Mouse (Mus musculus) limb, embryonic 10.5 days (tissue): ENCODE results near the gene Pqlc2. TPM values are rescaled to one million over a fixed set of nuclear protein-coding genes. Genes with fewer than 3 reads are reported as not detected.

Source experiments
- DNase-seq: peaks from one replicate; pipeline ENCODE4 v3.0.0-alpha.2; 2017; ENCODE audit warnings: low spot score
- H3K27ac ChIP-seq: fragments of 300-500 bp; sonication (generic); 2 replicates; pipeline ENCODE4 v1.5.1; 2016; ENCODE audit warnings: mild to moderate bottlenecking
- H3K27me3 ChIP-seq: fragments of 300-500 bp; sonication (generic); 2 replicates; pipeline ENCODE4 v1.6.1; 2016; ENCODE audit warnings: low read depth, mild to moderate bottlenecking; ENCODE audit not compliant: poor library complexity, severe bottlenecking
- H3K36me3 ChIP-seq: fragments of 300-500 bp; sonication (generic); 2 replicates; pipeline ENCODE4 v1.6.1; 2016; ENCODE audit warnings: mild to moderate bottlenecking, moderate library complexity
- H3K4me1 ChIP-seq: fragments of 300-500 bp; sonication (generic); 2 replicates; pipeline ENCODE4 v1.6.1; 2016
- H3K4me3 ChIP-seq: fragments of 300-500 bp; sonication (generic); 2 replicates; pipeline ENCODE4 v1.5.1; 2016; ENCODE audit warnings: mild to moderate bottlenecking, moderate library complexity
- H3K9me3 ChIP-seq: fragments of 300-500 bp; sonication (generic); replicated peaks from 2 replicates; pipeline ENCODE4 v1.6.1; 2016; ENCODE audit warnings: mild to moderate bottlenecking
- WGBS: fragments of 180-500 bp; shearing (Covaris S2); methylation state at CpG from one replicate; pipeline ENCODE4 v1.1.7; 2016; 5-methylcytosine and 5-hydroxymethylcytosine counted together
- microRNA-seq: library from miRNA; unstranded; fragments of <30 nt; microRNA quantifications from one replicate; pipeline ENCODE4, GENCODE M21; 2017
- polyA plus RNA-seq: library from polyadenylated mRNA; unstranded; fragments of >200 nt; fragmentation: Nextera tagmentation; extraction: Ambion mirVana; gene quantifications from 2 replicates; pipeline ENCODE4 v1.2.1, GENCODE M21; 2016

Pqlc2 gene
- polyA plus RNA-seq, 1 experiment from 2014 or later: 19.7 TPM

DNA sequence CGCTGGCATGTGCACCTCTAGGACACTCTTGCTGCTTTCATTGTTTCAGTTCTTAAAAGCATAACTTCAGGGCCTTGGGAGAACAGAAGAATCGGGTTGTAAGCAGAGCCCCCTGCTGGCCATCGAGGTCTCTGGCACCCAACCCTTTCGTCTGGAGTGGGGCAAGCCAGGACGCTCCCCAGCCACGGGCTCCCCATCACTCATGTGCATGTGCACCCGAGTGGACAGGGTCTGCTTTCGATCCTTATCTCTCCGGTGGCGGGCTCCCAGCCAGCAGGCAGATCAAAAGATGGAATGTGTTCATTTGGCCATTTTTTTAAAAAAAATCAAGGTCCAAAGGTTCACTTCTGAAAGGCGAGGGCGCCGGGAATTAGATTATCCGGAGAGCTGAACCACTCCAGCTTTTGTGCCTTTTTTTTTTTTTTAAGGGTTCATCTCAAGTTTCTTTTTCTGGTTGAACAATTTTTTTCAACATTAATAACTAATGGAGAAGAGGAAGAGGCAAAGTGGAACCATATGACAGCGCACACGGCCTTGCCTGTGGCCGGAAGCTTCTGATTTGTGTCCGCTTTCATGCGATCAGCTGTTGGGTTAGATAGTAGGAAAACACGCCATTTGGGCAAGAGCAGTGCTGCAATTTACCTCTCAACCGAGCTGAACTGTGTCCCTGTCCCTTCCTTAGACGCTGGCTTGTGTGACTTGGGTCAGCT, 58.3 kb downstream of the Pqlc2 start:
- no peaks in the 10 kb centered on the region for H3K27me3 ChIP-seq
- H3K36me3 ChIP-seq: peaks cover 20% of the 10 kb centered on the region
- peak overlapping the region; percentile 87 for H3K27ac ChIP-seq
- H3K4me3 ChIP-seq: no peak overlapping the region
- WGBS: 35% methylated on average over 22 of the region's 22 CpGs
- H3K9me3 ChIP-seq: no peaks in the 10 kb centered on the region
- peaks cover 96% of the 10 kb centered on the region for H3K4me1 ChIP-seq
- peak; percentile 89 for DNase-seq

DNA sequence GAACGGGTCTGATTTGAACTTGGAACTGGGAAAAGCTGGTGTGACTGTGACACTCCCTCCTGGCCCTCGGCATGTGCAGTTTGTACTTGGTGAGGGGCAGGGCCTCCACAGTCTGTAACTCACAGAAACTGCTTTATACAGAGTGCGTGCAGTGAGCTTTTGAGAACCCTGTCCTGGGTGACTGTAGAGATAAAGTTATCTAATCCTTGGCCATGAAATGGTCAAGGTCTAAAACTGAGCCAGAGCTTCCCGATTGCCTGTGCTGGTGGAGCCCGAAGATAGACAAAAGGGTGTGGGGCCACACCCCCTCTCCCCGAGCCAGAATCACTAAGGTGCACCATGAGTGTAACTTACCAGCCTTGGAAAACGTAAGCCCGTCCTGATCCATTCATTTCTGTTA, 59.6 kb downstream of the Pqlc2 start:
- DNase-seq: no peak
- Histone ChIP-seq H3K4me1 (peaks cover 96% of the 10 kb centered on the region), H3K9me3 (no peaks in the 10 kb centered on the region), H3K27ac (peak overlapping the region; percentile 87), H3K36me3 (peaks cover 8% of the 10 kb centered on the region), H3K4me3 (no peak overlapping the region), H3K27me3 (no peaks in the 10 kb centered on the region)
- 77% methylated on average over 8 of the region's 8 CpGs for WGBS

DNA sequence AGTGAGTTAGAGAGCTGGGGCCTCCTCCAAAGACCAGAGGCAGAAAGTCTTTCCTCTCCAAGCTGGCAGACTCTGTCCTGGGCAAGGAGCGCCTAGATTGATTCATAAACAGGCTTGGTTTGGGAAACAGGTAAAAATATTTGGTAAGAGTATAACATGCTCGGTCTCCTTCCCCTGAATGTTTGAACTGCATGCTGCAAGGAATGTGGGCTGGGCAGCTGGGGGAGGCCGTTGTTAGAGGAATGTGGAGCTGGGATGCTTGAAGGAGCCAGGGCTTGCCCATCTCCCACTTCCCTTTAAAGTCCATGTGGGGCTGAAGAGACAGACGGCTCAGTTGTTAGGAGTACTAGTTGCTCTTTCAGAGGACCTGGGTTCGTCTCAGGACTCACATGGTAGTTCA, 60.5 kb downstream of the Pqlc2 start:
- WGBS: 53% methylated on average over 5 of the region's 5 CpGs
- DNase-seq: no peak
- peak overlapping the region; percentile 87 for H3K27ac ChIP-seq
- no peak overlapping the region for H3K4me3 ChIP-seq
- H3K27me3 ChIP-seq: no peaks in the 10 kb centered on the region
- H3K36me3 ChIP-seq: peaks cover 4% of the 10 kb centered on the region; the same call in 1 of the 2 replicates
- peaks cover 96% of the 10 kb centered on the region for H3K4me1 ChIP-seq
- H3K9me3 ChIP-seq: no peaks in the 10 kb centered on the region

DNA sequence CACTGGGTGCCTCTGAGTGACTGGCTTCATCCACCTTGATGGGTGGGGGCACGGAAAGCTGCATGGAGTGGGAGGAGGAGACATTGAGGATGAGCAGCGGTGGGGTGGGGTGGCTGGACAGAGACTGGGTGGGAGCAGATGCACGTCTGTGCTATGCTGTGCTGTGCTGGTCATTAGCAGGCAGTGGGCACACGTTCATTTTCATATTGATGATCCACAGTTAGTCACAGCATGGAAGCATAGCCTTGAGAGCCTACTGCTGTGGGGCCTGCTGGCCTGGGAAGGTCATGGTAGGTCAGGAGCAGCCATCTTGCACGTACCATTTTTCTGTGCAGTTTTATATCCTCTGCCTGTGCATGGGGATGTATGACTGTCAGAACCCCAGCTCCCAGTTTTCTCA, 61.8 kb downstream of the Pqlc2 start:
- no peak overlapping the region for H3K4me3 ChIP-seq
- H3K27ac ChIP-seq: peak overlapping the region; percentile 87
- H3K27me3 ChIP-seq: no peaks in the 10 kb centered on the region
- H3K36me3 ChIP-seq: peaks cover 4% of the 10 kb centered on the region; the same call in 1 of the 2 replicates
- 83% methylated on average over 5 of the region's 5 CpGs for WGBS
- no peak for DNase-seq
- peaks cover 100% of the 10 kb centered on the region for H3K4me1 ChIP-seq
- no peaks in the 10 kb centered on the region for H3K9me3 ChIP-seq

DNA sequence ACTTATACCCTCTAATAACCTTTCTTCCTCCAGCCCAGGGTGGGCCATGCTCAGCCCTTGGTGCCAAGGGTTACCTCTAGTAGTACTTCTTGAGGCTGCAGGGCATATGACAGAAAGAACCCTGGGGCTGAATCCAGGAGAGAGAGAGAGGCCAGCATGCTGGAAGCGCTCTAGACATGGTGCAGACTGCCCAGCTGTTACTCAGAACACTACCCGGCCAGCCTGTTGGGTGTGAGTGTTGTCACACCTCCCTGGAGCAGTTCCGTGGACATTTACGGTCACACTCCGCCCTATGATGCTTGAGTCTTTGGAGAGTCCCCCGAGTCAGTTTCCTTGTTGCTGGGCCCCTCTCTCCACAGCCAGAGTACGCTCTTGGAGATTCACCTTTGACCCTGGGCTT, 62.5 kb downstream of the Pqlc2 start:
- Histone ChIP-seq H3K4me3 (no peak overlapping the region), H3K9me3 (no peaks in the 10 kb centered on the region), H3K4me1 (peaks cover 100% of the 10 kb centered on the region), H3K27me3 (no peaks in the 10 kb centered on the region), H3K27ac (peak overlapping the region; percentile 87), H3K36me3 (peaks cover 8% of the 10 kb centered on the region)
- WGBS: 75% methylated on average over 7 of the region's 7 CpGs
- no peak for DNase-seq

DNA sequence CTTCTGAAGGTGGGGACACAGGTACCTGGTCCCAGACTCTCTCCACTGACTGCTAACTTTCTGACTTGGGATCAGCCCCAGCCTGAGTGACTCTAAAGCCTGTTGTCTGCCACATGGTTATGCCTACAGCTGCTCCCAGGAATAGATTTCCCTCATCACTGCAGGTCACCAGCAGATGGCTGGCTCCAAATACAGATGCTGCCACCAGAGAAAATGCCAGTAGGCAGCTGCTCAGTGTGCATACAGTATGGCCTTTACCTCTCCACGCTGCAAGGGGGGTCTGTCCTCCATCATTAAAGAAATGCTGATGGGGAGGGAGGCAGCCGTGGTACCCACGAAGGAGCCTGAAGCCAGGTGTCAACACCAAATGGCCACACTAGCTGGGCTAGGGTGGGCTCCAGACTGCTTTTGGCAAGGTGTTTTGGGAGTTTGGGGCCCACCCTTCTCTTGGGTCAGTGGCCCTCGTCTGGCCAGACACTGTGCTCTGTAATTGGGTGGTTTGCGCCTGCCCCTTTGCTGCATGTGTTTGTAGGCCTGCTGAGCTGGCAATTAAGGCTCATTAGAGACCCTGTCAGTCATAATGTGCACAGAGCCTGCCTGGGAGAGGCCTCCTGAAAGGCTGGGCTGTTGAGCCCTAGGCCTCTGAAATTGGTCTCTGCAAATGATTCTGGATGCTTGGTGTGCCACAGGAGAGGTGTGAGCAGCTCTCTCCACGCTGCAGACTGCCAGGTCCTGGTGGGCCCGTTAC, 64.2 kb downstream of the Pqlc2 start:
- no peaks in the 10 kb centered on the region for H3K9me3 ChIP-seq

DNA sequence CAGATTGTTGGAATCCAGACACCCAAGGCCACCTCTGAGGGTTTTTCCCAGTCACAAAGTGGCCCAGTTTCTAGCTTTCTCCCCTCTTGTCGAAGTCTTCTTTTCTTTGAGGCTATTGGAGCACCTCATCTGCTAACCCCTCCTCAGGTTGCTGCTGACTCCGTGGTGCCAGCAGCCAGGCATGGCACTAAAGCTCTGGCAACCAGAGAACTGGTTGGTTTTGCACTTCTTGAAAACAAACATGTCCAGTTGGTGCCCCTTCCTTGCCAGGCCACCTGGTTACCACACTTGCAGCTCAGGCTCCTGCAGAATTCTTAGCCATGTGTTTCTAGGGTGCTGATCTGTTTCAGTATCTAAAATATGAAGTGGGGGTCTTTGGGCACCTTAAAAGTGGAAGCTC, 65.0 kb downstream of the Pqlc2 start:
- Histone ChIP-seq H3K36me3 (peaks cover 31% of the 10 kb centered on the region), H3K27me3 (no peaks in the 10 kb centered on the region), H3K27ac (peak overlapping the region; percentile 87), H3K4me3 (no peak overlapping the region), H3K4me1 (peaks cover 99% of the 10 kb centered on the region), H3K9me3 (no peaks in the 10 kb centered on the region)
- 83% methylated on average over 2 of the region's 2 CpGs for WGBS
- no peak for DNase-seq

More for the DNA sequence above, 64.2 kb downstream of the Pqlc2 start:
- DNase-seq: peak; percentile 70
- Histone ChIP-seq H3K27me3 (no peaks in the 10 kb centered on the region), H3K4me1 (peaks cover 100% of the 10 kb centered on the region), H3K36me3 (peaks cover 23% of the 10 kb centered on the region), H3K27ac (peak overlapping the region; percentile 87), H3K4me3 (no peak overlapping the region)
- WGBS: 25% methylated on average over 7 of the region's 7 CpGs

DNA sequence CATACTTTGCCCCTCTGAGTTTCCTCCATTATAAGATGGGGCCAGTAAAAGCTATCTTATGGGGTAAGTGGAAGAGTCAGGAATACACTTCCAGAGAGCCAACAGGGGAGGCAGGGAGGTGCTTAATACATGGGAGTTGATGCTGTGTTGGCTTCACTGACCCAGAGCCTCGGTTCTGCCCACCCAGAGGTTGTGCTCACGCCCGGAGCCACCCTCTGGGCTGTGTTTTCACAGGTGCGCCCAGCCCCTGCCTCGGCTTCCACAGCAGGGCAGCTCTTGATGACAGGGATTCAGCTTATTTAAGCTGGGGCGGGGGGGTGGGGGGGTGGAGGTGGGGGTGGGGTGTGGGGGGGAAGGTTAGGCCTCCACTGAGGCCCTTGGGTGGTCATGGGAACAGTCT, 65.7 kb downstream of the Pqlc2 start:
- WGBS: 70% methylated on average over 6 of the region's 6 CpGs
- no peak for DNase-seq
- peak overlapping the region; percentile 87; the same call in 1 of the 2 replicates for H3K27ac ChIP-seq
- H3K36me3 ChIP-seq: peaks cover 39% of the 10 kb centered on the region
- no peaks in the 10 kb centered on the region for H3K27me3 ChIP-seq
- no peak overlapping the region for H3K4me3 ChIP-seq
- peaks cover 96% of the 10 kb centered on the region for H3K4me1 ChIP-seq
- no peaks in the 10 kb centered on the region for H3K9me3 ChIP-seq

DNA sequence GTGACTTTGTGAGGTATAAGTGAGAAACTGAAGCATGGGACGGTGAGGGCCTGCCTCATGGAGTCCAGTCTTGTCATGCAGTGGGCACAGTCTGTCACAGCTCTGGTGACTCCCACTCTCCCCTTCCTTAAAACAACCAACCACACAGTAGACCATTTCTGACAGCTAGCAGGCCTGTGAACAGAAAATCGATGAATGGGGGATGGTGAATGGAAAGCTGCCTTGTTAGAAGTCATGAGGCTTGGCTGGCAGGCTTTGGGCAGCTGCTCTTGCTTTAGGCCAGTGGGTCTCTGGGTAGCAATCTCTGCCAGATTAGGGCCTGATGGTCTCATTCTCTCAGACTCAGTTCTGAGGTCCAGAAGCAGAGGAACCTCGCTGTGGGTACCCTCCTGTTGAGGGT, 66.3 kb downstream of the Pqlc2 start:
- no peak for DNase-seq
- Histone ChIP-seq H3K36me3 (peaks cover 44% of the 10 kb centered on the region), H3K9me3 (no peaks in the 10 kb centered on the region), H3K27ac (peak overlapping the region; percentile 87; the same call in 1 of the 2 replicates), H3K4me3 (no peak overlapping the region), H3K27me3 (no peaks in the 10 kb centered on the region), H3K4me1 (peaks cover 90% of the 10 kb centered on the region)
- 87% methylated on average over 3 of the region's 3 CpGs for WGBS

Small RNAs within 50 kb of the gene (microRNA-seq; reads per million reads assigned to microRNA genes)
- gene Gm24245 (14.7 reads per million, percentile 24 among the genes with 10 or more reads in this experiment), gene Gm25732 (4.4 reads per million, percentile 7 among the genes with 10 or more reads in this experiment)

Other genes starting within 250 kb of the Pqlc2 start
- gene Htr6, start 235.1 kb downstream of the Pqlc2 start, polyA plus RNA-seq: not detected in 2 replicates
- 12.5 and 28.7 TPM in 2 replicates for gene Nbl1, start 217.7 kb downstream of the Pqlc2 start, polyA plus RNA-seq
- 393 and 402 TPM in 2 replicates for gene Minos1, start 179.6 kb downstream of the Pqlc2 start, polyA plus RNA-seq
- 385 and 390 TPM in 2 replicates for gene Capzb, start 117.8 kb downstream of the Pqlc2 start, polyA plus RNA-seq
- gene Akr7a5, start within 50 bp of the Pqlc2 start, polyA plus RNA-seq: 115 and 133 TPM in 2 replicates
- gene Mrto4, start 41.9 kb upstream of the Pqlc2 start, polyA plus RNA-seq: 178 and 236 TPM in 2 replicates
- gene Emc1, start 41.9 kb upstream of the Pqlc2 start, polyA plus RNA-seq: 32.1 and 32.2 TPM in 2 replicates
- 69.7 and 74.4 TPM in 2 replicates for gene Ubr4, start 41.9 kb upstream of the Pqlc2 start, polyA plus RNA-seq
- 2.8 and 4.1 TPM in 2 replicates for gene Iffo2, start 219.8 kb upstream of the Pqlc2 start, polyA plus RNA-seq